17 mouse cellular contexts compared by ENCODE assay signal in the genomic region with DNA sequence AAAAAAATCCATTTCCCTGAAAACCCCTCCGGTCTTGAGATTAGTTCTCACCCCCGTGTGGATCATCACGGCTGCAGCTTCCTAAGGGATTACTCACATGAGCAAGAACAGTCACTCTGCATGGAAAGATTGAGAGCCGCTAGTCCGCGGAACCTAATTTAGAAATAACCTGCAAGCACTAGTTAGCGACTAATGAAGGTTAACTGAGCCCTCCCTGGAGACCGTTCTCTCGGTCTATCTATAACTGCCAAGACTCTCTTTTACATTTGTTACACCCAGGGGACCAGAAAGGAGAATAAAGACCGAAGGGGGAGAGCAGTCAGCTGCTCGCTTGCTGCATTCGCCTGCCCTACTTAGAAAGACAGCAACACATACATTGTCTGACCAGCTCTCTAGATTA. TPM values are rescaled to one million over a fixed set of nuclear protein-coding genes. Genes with fewer than 3 reads are reported as not detected.
A peak's percentile ranks its signal among the peaks of the same experiment; 100 is the strongest.
DNase-seq lines count a peak whose midpoint lies in the region; ATAC-seq and TF ChIP-seq lines count a peak whose summit lies in the region.
"Had no signal": no experiment of that assay in that cellular context is flagged by ENCODE, and none has a peak within 500 bp of the region (broad histone marks: within the 10 kb centered on the region; RNA-seq: fewer than 3 reads in every experiment).

No protein-coding gene starts in this region.

- H3K27me3 ChIP-seq in intestine, embryonic 14.5 days (replicated peaks; ENCODE audit: control insufficient read depth, insufficient read depth, low read length): no peaks in the 10 kb centered on the region
- H3K27me3 ChIP-seq in intestine, postnatal 0 days (replicated peaks; ENCODE audit: control insufficient read depth, insufficient read depth, low read length): no peaks in the 10 kb centered on the region
- H3K27me3 ChIP-seq in hindbrain, postnatal 0 days (ENCODE audit: insufficient read depth, low read length): no peaks in the 10 kb centered on the region
- no peaks in the 10 kb centered on the region for H3K27me3 ChIP-seq in midbrain, postnatal 0 days (ENCODE audit: insufficient read depth, low read length)
- H3K27me3 ChIP-seq: intestine, embryonic 15.5 days had no signal

- no peaks in the 10 kb centered on the region for H3K36me3 ChIP-seq in intestine, embryonic 14.5 days (ENCODE audit: control insufficient read depth, insufficient read depth, low read length)
- no peaks in the 10 kb centered on the region for H3K36me3 ChIP-seq in intestine, postnatal 0 days (ENCODE audit: control insufficient read depth, insufficient read depth)
- H3K36me3 ChIP-seq in hindbrain, postnatal 0 days (ENCODE audit: insufficient read depth, low read length): no peaks in the 10 kb centered on the region
- H3K36me3 ChIP-seq in midbrain, postnatal 0 days (ENCODE audit: insufficient read depth, low read length): no peaks in the 10 kb centered on the region
- H3K36me3 ChIP-seq: intestine, embryonic 15.5 days had no signal

- H3K4me2 ChIP-seq in intestine, embryonic 14.5 days (ENCODE audit: low read length): no peak overlapping the region
- no peak overlapping the region for H3K4me2 ChIP-seq in intestine, postnatal 0 days (replicated peaks; ENCODE audit: low read depth)
- peak overlapping the region; percentile 27; the same call in 1 of the 2 replicates for H3K4me2 ChIP-seq in hindbrain, postnatal 0 days (ENCODE audit: low read depth, low read length)
- H3K4me2 ChIP-seq in midbrain, postnatal 0 days (ENCODE audit: low read depth, low read length, poor library complexity, severe bottlenecking): peak overlapping the region; percentile 28
- H3K4me2 ChIP-seq: intestine, embryonic 15.5 days; liver, embryonic 11.5 days had no signal

- TF ChIP-seq CTCF in intestine, postnatal 0 days (IDR thresholded peaks at IDR 0.05; ENCODE audit: low read depth): no peak
- no peak for TF ChIP-seq CTCF in hindbrain, postnatal 0 days (IDR thresholded peaks at IDR 0.05; ENCODE audit: low read depth)
- TF ChIP-seq CTCF in midbrain, postnatal 0 days (IDR thresholded peaks at IDR 0.05): no peak

- DNase-seq in intestine, embryonic 14.5 days (ENCODE audit: low spot score): peak; percentile 2
- DNase-seq in hindbrain, postnatal 0 days (ENCODE audit: low spot score): peak; percentile 52
- DNase-seq in midbrain, postnatal 0 days (ENCODE audit: low spot score): peak; percentile 70
- no peak for DNase-seq in adrenal gland, postnatal 10 days
- no peak for DNase-seq in ovary, postnatal 10 days (ENCODE audit: low spot score)
- DNase-seq: adrenal gland, postnatal 36 days; cerebellum, adult 11-12 months; forebrain, postnatal 0 days; right cerebral cortex, postnatal 14 days had no signal

- WGBS in intestine, embryonic 14.5 days: 91% methylated on average over 12 of the region's 12 CpGs
- WGBS in intestine, postnatal 0 days: 93% methylated on average over 12 of the region's 12 CpGs
- WGBS in hindbrain, postnatal 0 days: 65% methylated on average over 12 of the region's 12 CpGs
- 45% methylated on average over 12 of the region's 12 CpGs for WGBS in midbrain, postnatal 0 days

- H3K9me3 ChIP-seq in intestine, embryonic 14.5 days (ENCODE audit: control insufficient read depth, low read length): no peaks in the 10 kb centered on the region
- no peaks in the 10 kb centered on the region for H3K9me3 ChIP-seq in intestine, postnatal 0 days (ENCODE audit: control insufficient read depth)
- no peaks in the 10 kb centered on the region for H3K9me3 ChIP-seq in hindbrain, postnatal 0 days (ENCODE audit: low read length)
- H3K9me3 ChIP-seq in midbrain, postnatal 0 days (ENCODE audit: low read length): 0 out of 2 replicates have a peak, but pooled peaks cover 4% of the 10 kb centered on the region
- H3K9me3 ChIP-seq: intestine, embryonic 15.5 days had no signal

- no peak overlapping the region for H3K9ac ChIP-seq in intestine, embryonic 14.5 days (ENCODE audit: low read length)
- H3K9ac ChIP-seq in intestine, postnatal 0 days (ENCODE audit: low read depth, low read length): no peak overlapping the region
- no peak overlapping the region for H3K9ac ChIP-seq in hindbrain, postnatal 0 days (replicated peaks; ENCODE audit: low read length)
- H3K9ac ChIP-seq in midbrain, postnatal 0 days (replicated peaks; ENCODE audit: low read length, poor library complexity, severe bottlenecking): no peak overlapping the region; the same call in 1 of the 2 replicates
- H3K9ac ChIP-seq: forebrain, postnatal 0 days; intestine, embryonic 15.5 days had no signal

- H3K27ac ChIP-seq in intestine, embryonic 14.5 days (ENCODE audit: low read depth): no peak overlapping the region
- no peak overlapping the region for H3K27ac ChIP-seq in intestine, postnatal 0 days (ENCODE audit: low read depth, low read length)
- H3K27ac ChIP-seq in brown adipose tissue, adult 24 weeks (replicated peaks; ENCODE audit: low read depth, low read length): no peak overlapping the region
- H3K27ac ChIP-seq in hindbrain, postnatal 0 days: peak overlapping the region; percentile 26; the same call in 1 of the 2 replicates
- H3K27ac ChIP-seq in midbrain, postnatal 0 days (ENCODE audit: low read depth, low read length): peak overlapping the region; percentile 34; the same call in 1 of the 2 replicates
- H3K27ac ChIP-seq: intestine, embryonic 15.5 days had no signal

- H3K4me3 ChIP-seq in intestine, embryonic 14.5 days (ENCODE audit: low read depth, low read length): no peak overlapping the region
- no peak overlapping the region for H3K4me3 ChIP-seq in intestine, postnatal 0 days (ENCODE audit: low read depth, low read length)
- peak overlapping the region; percentile 3; the same call in 1 of the 2 replicates for H3K4me3 ChIP-seq in brown adipose tissue, adult 24 weeks (ENCODE audit: insufficient read depth, low read depth, low read length)
- no peak overlapping the region for H3K4me3 ChIP-seq in hindbrain, postnatal 0 days (ENCODE audit: low read length)
- peak overlapping the region; percentile 8; the same call in 1 of the 2 replicates for H3K4me3 ChIP-seq in midbrain, postnatal 0 days (ENCODE audit: low read depth, low read length)
- H3K4me3 ChIP-seq: intestine, embryonic 15.5 days had no signal

- no peaks in the 10 kb centered on the region for H3K4me1 ChIP-seq in intestine, embryonic 14.5 days (replicated peaks; ENCODE audit: control insufficient read depth, insufficient read depth, low read length)
- 0 out of 2 replicates have a peak, but pooled peaks cover 5% of the 10 kb centered on the region for H3K4me1 ChIP-seq in intestine, postnatal 0 days (replicated peaks; ENCODE audit: control insufficient read depth, insufficient read depth, low read length)
- H3K4me1 ChIP-seq in brown adipose tissue, adult 24 weeks (ENCODE audit: control insufficient read depth, insufficient read depth, insufficient read length, low read length): no peaks in the 10 kb centered on the region
- no peaks in the 10 kb centered on the region for H3K4me1 ChIP-seq in hindbrain, postnatal 0 days (ENCODE audit: insufficient read depth, low read length)
- H3K4me1 ChIP-seq in midbrain, postnatal 0 days (ENCODE audit: insufficient read depth, low read length): no peaks in the 10 kb centered on the region
- H3K4me1 ChIP-seq: intestine, embryonic 15.5 days had no signal

- ATAC-seq in intestine, embryonic 14.5 days (replicated peaks; ENCODE audit: low FRiP score, low TSS enrichment, low read depth): no peak
- no peak for ATAC-seq in intestine, postnatal 0 days
- peak; percentile 64 for ATAC-seq in hindbrain, postnatal 0 days
- peak; percentile 34; the same call in 1 of the 2 replicates for ATAC-seq in midbrain, postnatal 0 days (ENCODE audit: low FRiP score)
- ATAC-seq: forebrain, postnatal 0 days; intestine, embryonic 15.5 days had no signal

RNA-seq across cellular contexts. Expression of a gene that starts 35.5 kb away (rescaled TPM):
- polyA plus RNA-seq in intestine, embryonic 14.5 days (2014; fragmentation: Nextera tagmentation; extraction: Ambion mirVana): 14.4 and 14.5 TPM in 2 replicates
- polyA plus RNA-seq in intestine, postnatal 0 days (2015; fragmentation: Nextera tagmentation; extraction: Ambion mirVana): 70.6 and 71.2 TPM in 2 replicates
- polyA plus RNA-seq in brown adipose tissue, adult 24 weeks (2012; ENCODE audit: insufficient read depth, insufficient read length, missing spikeins): 1.5 and 1.7 TPM in 2 replicates
- 1.3 and 2.6 TPM in 2 replicates for total RNA-seq in hindbrain, postnatal 0 days (2014; rRNA removed)
- 1.9 and 2.3 TPM in 2 replicates for polyA plus RNA-seq in hindbrain, postnatal 0 days (2015; fragmentation: Nextera tagmentation; extraction: Ambion mirVana)
- 2.3 and 4.0 TPM in 2 replicates for total RNA-seq in midbrain, postnatal 0 days (2014; rRNA removed)
- 1.3 and 1.9 TPM in 2 replicates for polyA plus RNA-seq in midbrain, postnatal 0 days (2015; fragmentation: Nextera tagmentation; extraction: Ambion mirVana)
- 1 to 10 TPM; 5.9 to 7.1 TPM for total RNA-seq in adrenal gland, postnatal 10 days (2021)

RNA-seq across cellular contexts. Expression of a gene that starts 48.0 kb away (rescaled TPM):
- polyA plus RNA-seq in intestine, embryonic 14.5 days (2014; fragmentation: Nextera tagmentation; extraction: Ambion mirVana): 0.07 and 0.13 TPM in 2 replicates
- 0.07 and 0.08 TPM in 2 replicates for polyA plus RNA-seq in intestine, postnatal 0 days (2015; fragmentation: Nextera tagmentation; extraction: Ambion mirVana)
- 0.71 and 0.75 TPM in 2 replicates for polyA plus RNA-seq in brown adipose tissue, adult 24 weeks (2012; ENCODE audit: insufficient read depth, insufficient read length, missing spikeins)
- total RNA-seq in hindbrain, postnatal 0 days (2014; rRNA removed): 0.10 and 0.22 TPM in 2 replicates
- polyA plus RNA-seq in hindbrain, postnatal 0 days (2015; fragmentation: Nextera tagmentation; extraction: Ambion mirVana): 0.05 and 0.09 TPM in 2 replicates
- total RNA-seq in midbrain, postnatal 0 days (2014; rRNA removed): 0.11 and 0.24 TPM in 2 replicates
- polyA plus RNA-seq in midbrain, postnatal 0 days (2015; fragmentation: Nextera tagmentation; extraction: Ambion mirVana): 0.04 and 0.05 TPM in 2 replicates
- total RNA-seq in adrenal gland, postnatal 10 days (2021): 10 to 100 TPM in 1 of 2 experiments, 1 to 10 TPM in 1; 2.5 to 11.6 TPM
- total RNA-seq: megakaryocyte-erythroid progenitor cell, adult 5-6 weeks had no signal

RNA-seq across cellular contexts. Expression of a gene that starts 50.4 kb away (rescaled TPM):
- 0.19 and 0.31 TPM in 2 replicates for polyA plus RNA-seq in intestine, embryonic 14.5 days (2014; fragmentation: Nextera tagmentation; extraction: Ambion mirVana)
- not detected in 2 replicates for polyA plus RNA-seq in intestine, postnatal 0 days (2015; fragmentation: Nextera tagmentation; extraction: Ambion mirVana)
- polyA plus RNA-seq in brown adipose tissue, adult 24 weeks (2012; ENCODE audit: insufficient read depth, insufficient read length, missing spikeins): not detected in 2 replicates
- not detected in 2 replicates for total RNA-seq in hindbrain, postnatal 0 days (2014; rRNA removed)
- 0.11 and 0.18 TPM in 2 replicates for polyA plus RNA-seq in hindbrain, postnatal 0 days (2015; fragmentation: Nextera tagmentation; extraction: Ambion mirVana)
- total RNA-seq in midbrain, postnatal 0 days (2014; rRNA removed): not detected in 2 replicates
- 0.11 and 0.12 TPM in 2 replicates for polyA plus RNA-seq in midbrain, postnatal 0 days (2015; fragmentation: Nextera tagmentation; extraction: Ambion mirVana)
- under 1 TPM in 1 of 2 experiments, not detected in 1; 0.33 TPM for total RNA-seq in adrenal gland, postnatal 10 days (2021)
- total RNA-seq: adrenal gland, postnatal 36 days; megakaryocyte-erythroid progenitor cell, adult 5-6 weeks; neutrophil, adult 5-6 weeks had no signal
- polyA plus RNA-seq: liver, embryonic 11.5 days; stomach, embryonic 14.5 days; thymus, postnatal 0 days had no signal

Comparison
In these comparisons a context has a peak if more than half of its experiments do, and no peak if none do; other contexts are left out.
1. ATAC-seq: peak in hindbrain, postnatal 0 days (single experiment) and midbrain, postnatal 0 days (single experiment); none in intestine, embryonic 14.5 days (single experiment) and intestine, postnatal 0 days (single experiment).
2. DNase-seq: peak in intestine, embryonic 14.5 days (single experiment), hindbrain, postnatal 0 days (single experiment) and midbrain, postnatal 0 days (single experiment); none in adrenal gland, postnatal 10 days (single experiment) and ovary, postnatal 10 days (single experiment).
3. H3K27ac ChIP-seq: peak in hindbrain, postnatal 0 days (single experiment) and midbrain, postnatal 0 days (single experiment); none in intestine, embryonic 14.5 days (single experiment), intestine, postnatal 0 days (single experiment) and brown adipose tissue, adult 24 weeks (single experiment).
4. H3K4me2 ChIP-seq: peak in hindbrain, postnatal 0 days (single experiment) and midbrain, postnatal 0 days (single experiment); none in intestine, embryonic 14.5 days (single experiment) and intestine, postnatal 0 days (single experiment).
5. H3K4me3 ChIP-seq: peak in brown adipose tissue, adult 24 weeks (single experiment) and midbrain, postnatal 0 days (single experiment); none in intestine, embryonic 14.5 days (single experiment), intestine, postnatal 0 days (single experiment) and hindbrain, postnatal 0 days (single experiment).